ENCODE assay signal across 8 mouse cellular contexts in genomic region chr2:37430593-37431464, GRCm38 (mm10). TPM values are rescaled to one million over a fixed set of nuclear protein-coding genes. Genes with fewer than 3 reads are reported as not detected.
DNase-seq lines count a peak whose midpoint lies in the region; ATAC-seq lines count a peak whose summit lies in the region.

No protein-coding gene starts in this region.

- H3K36me3 ChIP-seq in intestine, embryonic 16.5 days (ENCODE audit: control insufficient read depth, insufficient read depth, low read length) = 0 out of 2 replicates have a peak, but pooled peaks cover 3% of the 10 kb centered on the region

- H3K27ac ChIP-seq in intestine, embryonic 16.5 days (ENCODE audit: low read length) = peak overlapping the region; percentile 96

- H3K4me2 ChIP-seq in intestine, embryonic 16.5 days (ENCODE audit: low read depth, low read length) = peak overlapping the region; percentile 78

- H3K27me3 ChIP-seq in intestine, embryonic 16.5 days (replicated peaks; ENCODE audit: control insufficient read depth, insufficient read depth, low read length) = no peaks in the 10 kb centered on the region

- H3K4me1 ChIP-seq in intestine, embryonic 16.5 days (ENCODE audit: control insufficient read depth, insufficient read depth, low read length) = 0 out of 2 replicates have a peak, but pooled peaks cover 2% of the 10 kb centered on the region

- DNase-seq in adrenal gland, postnatal 10 days = peak; percentile 88
- peak; percentile 89 for DNase-seq in embryo, embryonic 9.5 days (ENCODE audit: extremely low spot score)
- peak; percentile 56 to 67 for DNase-seq in gastrocnemius, postnatal 36 days
- DNase-seq in left cerebral cortex, postnatal 25 days (ENCODE audit: low spot score in 2 of 2) = peak; percentile 90 to 94
- DNase-seq in mesoderm, embryonic 11.5 days (ENCODE audit: low read depth, low spot score) = peak; percentile 87
- DNase-seq in right cerebral cortex, postnatal 25 days = peak; percentile 84
- peak; percentile 73 to 83 for DNase-seq in urinary bladder, postnatal 36 days (ENCODE audit: low spot score in 2 of 2)

- under 1% methylated on average over 38 of the region's 38 CpGs for WGBS in intestine, embryonic 16.5 days

- H3K9me3 ChIP-seq in intestine, embryonic 16.5 days (ENCODE audit: control insufficient read depth, low read length) = no peaks in the 10 kb centered on the region

- intact Hi-C loops in gastrocnemius, postnatal 36 days (cut with DNase I) = no loop called here
- intact Hi-C loops in left cerebral cortex, postnatal 25 days (cut with DNase I) = no loop called here

- H3K9ac ChIP-seq in intestine, embryonic 16.5 days (ENCODE audit: low read depth, low read length) = peak overlapping the region; percentile 94

- peak; percentile 93 for ATAC-seq in intestine, embryonic 16.5 days

- H3K4me3 ChIP-seq in intestine, embryonic 16.5 days (ENCODE audit: low read length) = peak overlapping the region; percentile 95

RNA-seq across cellular contexts. Expression of gene Rc3h2, which starts 8.1 kb away (rescaled TPM):
- total RNA-seq in adrenal gland, postnatal 10 days (2021) = 10 to 100 TPM; 34.8 to 43.4 TPM
- total RNA-seq in gastrocnemius, postnatal 36 days (2021) = 10 to 100 TPM; 39.3 to 41.5 TPM
- polyA plus RNA-seq in intestine, embryonic 16.5 days (2015; fragmentation: Nextera tagmentation; extraction: Ambion mirVana) = 8.3 and 8.6 TPM in 2 replicates
- total RNA-seq in left cerebral cortex, postnatal 25 days (2021) = 10 to 100 TPM; 84.5 to 97.3 TPM

RNA-seq across cellular contexts. Expression of gene Zbtb26, which starts 12.1 kb away (rescaled TPM):
- 10 to 100 TPM in 1 of 2 experiments, 1 to 10 TPM in 1; 6.2 to 10.2 TPM for total RNA-seq in adrenal gland, postnatal 10 days (2021)
- 1 to 10 TPM; 2.9 to 3.8 TPM for total RNA-seq in gastrocnemius, postnatal 36 days (2021)
- polyA plus RNA-seq in intestine, embryonic 16.5 days (2015; fragmentation: Nextera tagmentation; extraction: Ambion mirVana) = 4.2 and 4.5 TPM in 2 replicates
- total RNA-seq in left cerebral cortex, postnatal 25 days (2021) = 10 to 100 TPM in 1 of 2 experiments, 1 to 10 TPM in 1; 9.7 to 10.4 TPM

RNA-seq across cellular contexts. Expression of gene Zbtb6, which starts 12.1 kb away (rescaled TPM):
- total RNA-seq in adrenal gland, postnatal 10 days (2021) = 10 to 100 TPM; 12.6 to 13.6 TPM
- 1 to 10 TPM; 2.5 to 3.0 TPM for total RNA-seq in gastrocnemius, postnatal 36 days (2021)
- 6.1 TPM in 2 replicates for polyA plus RNA-seq in intestine, embryonic 16.5 days (2015; fragmentation: Nextera tagmentation; extraction: Ambion mirVana)
- total RNA-seq in left cerebral cortex, postnatal 25 days (2021) = 10 to 100 TPM; 14.1 TPM

RNA-seq across cellular contexts. Expression of gene Rabgap1, which starts 12.2 kb away (rescaled TPM):
- 10 to 100 TPM; 49.5 to 61.9 TPM for total RNA-seq in adrenal gland, postnatal 10 days (2021)
- total RNA-seq in gastrocnemius, postnatal 36 days (2021) = 10 to 100 TPM; 29.5 to 34.3 TPM
- polyA plus RNA-seq in intestine, embryonic 16.5 days (2015; fragmentation: Nextera tagmentation; extraction: Ambion mirVana) = 23.3 and 27.2 TPM in 2 replicates
- total RNA-seq in left cerebral cortex, postnatal 25 days (2021) = 10 to 100 TPM; 94.7 to 96.2 TPM

Comparison
In these comparisons a context has a peak if more than half of its experiments do, and no peak if none do; other contexts are left out.
1. Peak in every context shown above with its lines: DNase-seq, ATAC-seq, H3K4me3 ChIP-seq and H3K27ac ChIP-seq.